Mouse (Mus musculus) right cerebral cortex, postnatal 14 days (tissue): ENCODE data around the gene Dcaf12l1.
A peak's percentile ranks its signal among the peaks of the same experiment; 100 is the strongest.
"Not testable (repeated sequence)": the region's sequence is repeated elsewhere in the genome, so short reads cannot be mapped to it uniquely, and the experiment has no call there.

Source experiments
- DNase-seq: peaks from one replicate; pipeline ENCODE4 v3.0.0; 2022

Dcaf12l1 gene

GRCm38 (mm10) chrX:44789761-44790411 is at the start of gene Dcaf12l1:
Gene Dcaf12l1, minus strand, starts transcription at chrX:44790197.
- DNase-seq, result peak; percentile 64

DNA sequence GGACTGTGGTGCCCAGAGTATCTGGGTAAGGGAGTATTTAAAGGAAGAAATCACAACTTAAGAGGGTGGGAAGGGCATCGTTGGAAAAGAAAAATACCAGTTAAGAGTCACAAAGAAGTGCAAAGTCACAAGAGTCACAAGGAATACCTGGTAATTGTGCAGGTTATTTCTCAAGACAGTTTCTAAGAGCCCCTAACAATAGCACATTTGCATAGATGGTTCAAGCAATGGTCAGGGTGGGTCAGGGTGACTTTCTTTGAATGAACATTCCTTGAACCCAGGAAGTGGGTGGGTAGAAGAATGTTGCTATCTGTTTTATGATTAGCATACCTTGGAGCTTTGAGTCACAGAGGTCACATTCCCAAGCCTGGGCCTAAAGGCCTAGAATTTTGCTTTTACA is 19.4 kb upstream of the Dcaf12l1 start:
- not testable (repeated sequence) for DNase-seq

GRCm38 (mm10) chrX:44789036-44789760 is 799 bp downstream of the Dcaf12l1 start:
- peak; percentile 5 for DNase-seq
